Mouse (Mus musculus): ENCODE data around the gene Spint1. TPM values are rescaled to one million over a fixed set of nuclear protein-coding genes. Genes with fewer than 3 reads are reported as not detected.
A peak's percentile ranks its signal among the peaks of the same experiment; 100 is the strongest.

Spint1 gene
- total RNA-seq, 1 experiment from 2014 or later, result 4.6 TPM

- no peak for DNase-seq
Measured at GRCm38 (mm10) chr2:119242548-119242947, 5.4 kb downstream of the Spint1 start.

- no peak for DNase-seq
Measured at GRCm38 (mm10) chr2:119245246-119245645, 8.1 kb downstream of the Spint1 start.

- no peak for DNase-seq
Measured at GRCm38 (mm10) chr2:119247904-119248303, 10.7 kb downstream of the Spint1 start.

- DNase-seq, result no peak
Measured at GRCm38 (mm10) chr2:119249592-119250061, 12.5 kb downstream of the Spint1 start.

- DNase-seq, result no peak
Measured at GRCm38 (mm10) chr2:119250377-119250776, 13.2 kb downstream of the Spint1 start.

- peak; percentile 92 for DNase-seq
Measured at GRCm38 (mm10) chr2:119250826-119251478, 13.8 kb downstream of the Spint1 start.

- DNase-seq, result no peak
Measured at GRCm38 (mm10) chr2:119254976-119255375, 17.8 kb downstream of the Spint1 start.

- no peak for DNase-seq
Measured at GRCm38 (mm10) chr2:119260518-119260917, 23.4 kb downstream of the Spint1 start.

GRCm38 (mm10) chr2:119261326-119261725 lies 24.2 kb downstream of the Spint1 start:
- DNase-seq, result no peak

GRCm38 (mm10) chr2:119262978-119263377 lies 25.8 kb downstream of the Spint1 start:
- DNase-seq, result peak; percentile 88

GRCm38 (mm10) chr2:119263813-119264212 lies 26.7 kb downstream of the Spint1 start:
- no peak for DNase-seq

- no peak for DNase-seq
Measured at GRCm38 (mm10) chr2:119270286-119270642, 33.1 kb downstream of the Spint1 start.

- DNase-seq, result peak; percentile 50
Measured at GRCm38 (mm10) chr2:119270643-119271331, 33.6 kb downstream of the Spint1 start, which contains the start of gene Rhov. TSS of gene Rhov (minus strand) at chr2:119271272.

GRCm38 (mm10) chr2:119274126-119274525 lies 37.0 kb downstream of the Spint1 start:
- no peak for DNase-seq

- DNase-seq, result no peak
Measured at GRCm38 (mm10) chr2:119276926-119277325, 39.8 kb downstream of the Spint1 start.

GRCm38 (mm10) chr2:119277810-119278209 lies 40.6 kb downstream of the Spint1 start:
- no peak for DNase-seq

- DNase-seq, result no peak
Measured at GRCm38 (mm10) chr2:119281899-119282565, 44.9 kb downstream of the Spint1 start.

GRCm38 (mm10) chr2:119287372-119287771 lies 50.2 kb downstream of the Spint1 start:
- DNase-seq, result no peak

GRCm38 (mm10) chr2:119288270-119288882 lies 51.2 kb downstream of the Spint1 start, which contains the start of gene Vps18:
TSS of gene Vps18 (plus strand) at chr2:119288740.
- peak; percentile 98 for DNase-seq

- no peak for DNase-seq
Measured at GRCm38 (mm10) chr2:119289014-119289416, 51.9 kb downstream of the Spint1 start.

GRCm38 (mm10) chr2:119292281-119292680 lies 55.1 kb downstream of the Spint1 start:
- DNase-seq, result no peak

GRCm38 (mm10) chr2:119292852-119293251 lies 55.7 kb downstream of the Spint1 start:
- no peak for DNase-seq

GRCm38 (mm10) chr2:119293311-119293710 lies 56.1 kb downstream of the Spint1 start:
- no peak for DNase-seq
